Mouse (Mus musculus): ENCODE results near the gene 1700001J03Rik. TPM values are rescaled to one million over a fixed set of nuclear protein-coding genes. Genes with fewer than 3 reads are reported as not detected.

Gene 1700001J03Rik
- total RNA-seq (2023): 1 to 10 TPM; 2.3 to 3.4 TPM

DNA sequence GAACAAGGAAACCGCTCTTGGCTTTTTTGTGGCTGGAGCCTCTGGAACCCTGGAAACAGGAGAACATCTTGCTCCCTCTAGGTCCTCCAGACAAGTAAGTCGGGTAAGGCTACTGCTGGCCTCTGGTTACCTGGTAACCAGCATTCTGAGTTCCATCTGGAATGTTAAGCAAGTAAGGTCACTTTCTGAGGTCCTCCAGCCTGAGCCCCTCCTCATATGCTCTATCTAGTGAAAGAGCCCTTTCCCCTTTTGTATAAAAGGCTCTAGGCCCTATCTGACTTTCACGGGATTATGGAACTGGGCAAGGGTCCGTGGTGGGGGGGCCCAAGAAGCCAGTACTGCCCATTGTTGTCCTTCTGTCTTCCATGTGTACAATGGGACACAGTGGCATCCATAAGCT, at the start of gene 1700001J03Rik:
Gene 1700001J03Rik, minus strand, starts transcription at position 101 of the 400 bp plus-strand sequence.

DNA sequence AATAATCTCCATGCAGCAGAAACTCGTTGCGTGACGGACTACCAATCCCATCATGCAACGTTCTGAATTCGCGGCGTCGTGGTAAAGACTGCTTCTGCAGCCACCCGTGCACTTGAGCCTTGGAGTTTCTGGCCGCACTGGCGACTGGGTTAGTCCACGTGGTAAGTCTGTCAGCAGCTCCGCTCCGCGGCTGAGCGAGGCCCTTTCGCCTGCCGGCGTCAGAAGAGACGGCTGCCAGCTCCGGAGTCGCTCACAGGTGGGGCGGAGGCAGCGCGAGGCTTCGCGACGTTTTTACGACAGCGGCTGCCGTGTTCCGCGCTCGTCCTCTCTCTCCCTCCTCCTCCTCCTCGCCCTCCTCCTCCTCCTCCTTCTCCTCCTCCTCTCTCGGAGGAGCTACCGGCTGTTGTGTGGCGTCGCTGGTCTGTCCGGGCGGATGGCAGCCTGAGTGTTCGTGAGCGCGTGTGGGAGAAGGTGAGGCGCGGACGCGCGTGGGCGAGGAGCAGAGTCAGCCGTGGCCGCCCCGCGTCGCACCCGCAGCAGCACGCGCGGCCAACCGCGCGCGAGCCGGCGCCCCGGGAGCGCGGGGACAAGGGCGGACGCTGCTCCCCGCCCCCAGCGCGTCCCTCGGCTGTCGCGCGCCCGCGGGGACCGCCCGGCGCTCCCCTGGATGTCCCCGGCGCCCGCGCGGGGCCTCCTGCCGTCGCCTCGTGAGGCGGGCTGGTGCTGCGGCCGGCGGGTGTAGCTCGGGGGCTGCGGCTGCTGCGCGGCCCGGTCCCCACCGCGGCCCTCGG, 46.0 kb upstream of the 1700001J03Rik start, which contains the start of gene Cdk8:
Gene Cdk8, plus strand, starts transcription at position 367 of the 791 bp plus-strand sequence.

DNA sequence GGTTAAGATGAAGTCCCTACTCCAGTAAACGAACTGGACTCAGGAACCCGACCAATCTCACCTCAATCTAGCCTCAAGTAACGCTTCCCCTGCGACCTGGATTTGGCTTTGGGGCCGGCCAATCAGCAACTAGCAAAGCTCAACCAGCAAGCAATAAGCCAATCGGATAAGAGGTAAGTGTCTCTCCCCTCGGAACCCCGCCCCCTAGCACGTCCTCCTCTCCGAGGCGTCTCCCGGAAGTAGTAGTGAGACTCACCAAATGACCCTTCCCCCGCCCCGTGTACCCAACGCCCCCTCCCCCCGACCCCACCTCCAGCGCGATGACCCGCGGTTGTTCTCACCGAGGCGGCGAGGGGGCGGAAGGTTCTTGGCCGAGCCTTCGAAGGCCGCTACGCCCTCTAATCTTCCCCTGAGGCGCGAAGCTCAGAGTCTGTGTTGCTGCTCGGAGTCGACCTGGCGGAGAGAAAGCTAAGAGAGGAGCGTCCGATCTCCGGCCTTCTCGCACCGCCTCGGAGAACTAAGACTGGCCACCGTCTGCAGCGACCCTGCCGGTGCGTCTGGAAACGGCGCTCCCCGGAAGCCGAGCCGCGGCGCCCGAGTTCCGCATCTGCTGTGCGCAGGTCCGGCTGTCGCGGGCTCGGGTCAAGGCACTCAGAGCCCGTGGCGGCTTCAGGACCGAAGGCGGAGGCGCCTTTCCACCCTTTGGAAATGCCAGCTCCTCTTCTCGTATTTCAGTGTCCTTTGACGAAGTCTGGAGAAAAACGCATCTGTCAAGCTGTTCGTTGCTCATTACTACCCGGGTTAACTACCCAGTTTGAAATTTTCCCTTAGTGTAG, 36.0 kb upstream of the 1700001J03Rik start, which contains the start of gene Rnf6:
Gene Rnf6, minus strand, starts transcription at position 677 of the 836 bp plus-strand sequence.

DNA sequence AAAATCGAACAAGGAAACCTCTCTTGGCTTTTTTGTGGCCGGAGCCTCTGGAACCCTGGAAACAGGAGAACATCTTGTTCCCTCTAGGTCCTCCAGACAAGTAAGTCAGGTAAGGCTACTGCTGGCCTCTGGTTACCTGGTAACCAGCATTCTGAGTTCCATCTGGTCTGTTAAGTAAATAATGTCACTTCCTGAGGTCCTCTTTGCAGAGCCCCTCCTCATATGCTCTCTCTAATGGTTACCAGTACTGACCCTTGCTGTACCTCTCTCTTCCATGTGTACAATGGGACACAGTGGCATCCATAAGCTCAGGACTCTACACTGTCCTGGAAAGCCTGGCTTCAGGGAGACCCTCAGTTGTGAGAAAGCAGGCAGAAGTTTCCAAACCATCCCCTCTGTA, 14.5 kb downstream of the 1700001J03Rik start, which contains the start of gene Gm6309:
Gene Gm6309, minus strand, starts transcription at position 101 of the 400 bp plus-strand sequence.

DNA sequence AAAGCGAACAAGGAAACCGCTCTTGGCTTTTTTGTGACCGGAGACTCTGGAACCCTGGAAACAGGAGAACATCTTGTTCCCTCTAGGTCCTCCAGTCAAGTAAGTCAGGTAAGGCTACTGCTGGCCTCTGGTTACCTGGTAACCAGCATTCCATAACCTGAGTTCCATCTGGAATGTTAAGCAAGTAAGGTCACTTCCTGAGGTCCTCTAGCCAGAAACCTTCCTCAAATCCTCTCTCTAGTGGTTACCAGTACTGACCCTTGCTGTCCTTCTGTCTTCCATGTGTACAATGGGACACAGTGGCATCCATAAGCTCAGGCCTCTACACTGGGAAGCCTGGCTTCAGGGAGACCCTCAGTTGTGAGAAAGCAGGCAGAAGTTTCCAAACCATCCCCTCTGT, 24.7 kb downstream of the 1700001J03Rik start, which contains the start of gene Gm5565:
Gene Gm5565, minus strand, starts transcription at position 101 of the 400 bp plus-strand sequence.

Other genes starting within 250 kb of the 1700001J03Rik start
- gene Cyp3a25, start 175.7 kb downstream of the 1700001J03Rik start, total RNA-seq (2023): not detected
- not detected for gene Cyp3a59, start 106.0 kb downstream of the 1700001J03Rik start, total RNA-seq (2023)
- not detected for gene Gm5565, start 24.8 kb downstream of the 1700001J03Rik start, total RNA-seq (2023)
- not detected for gene Gm6309, start 14.6 kb downstream of the 1700001J03Rik start, total RNA-seq (2023)
- 10 to 100 TPM; 51.2 to 61.0 TPM for gene Rnf6, start 36.3 kb upstream of the 1700001J03Rik start, total RNA-seq (2023)
- 10 to 100 TPM; 66.4 to 68.3 TPM for gene Cdk8, start 45.9 kb upstream of the 1700001J03Rik start, total RNA-seq (2023)
- not detected for gene Wasf3, start 199.7 kb upstream of the 1700001J03Rik start, total RNA-seq (2023)

All from T-cell, adult 66 days (primary cell).